Mouse (Mus musculus) ES-CJ7 (cell line): ENCODE measurements around the gene Gnas.
"Not testable (repeated sequence)": the region's sequence is repeated elsewhere in the genome, so short reads cannot be mapped to it uniquely, and the experiment has no call there.

Experiments used
- DNase-seq: peaks from one replicate; pipeline ENCODE4 v3.0.0; 2011; ENCODE audit warnings: low read depth, low spot score

Gene Gnas

DNA sequence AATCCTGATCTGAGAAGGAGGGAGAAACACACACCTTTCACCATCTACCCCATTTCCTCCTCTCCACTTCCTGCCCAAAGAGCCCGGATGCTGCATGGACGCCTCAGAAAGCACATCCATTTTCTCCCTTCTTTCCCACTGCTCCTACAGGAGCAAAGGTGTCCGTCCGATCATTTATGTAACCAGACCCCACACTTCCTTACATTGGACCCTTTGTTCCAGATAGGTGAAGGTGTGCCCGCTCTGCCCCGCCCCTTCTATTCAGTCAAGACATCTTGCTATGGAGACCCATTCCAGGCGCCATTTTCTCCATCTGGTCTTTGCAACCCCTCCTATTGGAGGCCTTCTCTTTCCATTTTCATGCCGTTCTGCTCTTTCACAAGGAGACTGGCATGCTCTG is 10.3 kb downstream of the Gnas start:
- peak; percentile 82 for DNase-seq

DNA sequence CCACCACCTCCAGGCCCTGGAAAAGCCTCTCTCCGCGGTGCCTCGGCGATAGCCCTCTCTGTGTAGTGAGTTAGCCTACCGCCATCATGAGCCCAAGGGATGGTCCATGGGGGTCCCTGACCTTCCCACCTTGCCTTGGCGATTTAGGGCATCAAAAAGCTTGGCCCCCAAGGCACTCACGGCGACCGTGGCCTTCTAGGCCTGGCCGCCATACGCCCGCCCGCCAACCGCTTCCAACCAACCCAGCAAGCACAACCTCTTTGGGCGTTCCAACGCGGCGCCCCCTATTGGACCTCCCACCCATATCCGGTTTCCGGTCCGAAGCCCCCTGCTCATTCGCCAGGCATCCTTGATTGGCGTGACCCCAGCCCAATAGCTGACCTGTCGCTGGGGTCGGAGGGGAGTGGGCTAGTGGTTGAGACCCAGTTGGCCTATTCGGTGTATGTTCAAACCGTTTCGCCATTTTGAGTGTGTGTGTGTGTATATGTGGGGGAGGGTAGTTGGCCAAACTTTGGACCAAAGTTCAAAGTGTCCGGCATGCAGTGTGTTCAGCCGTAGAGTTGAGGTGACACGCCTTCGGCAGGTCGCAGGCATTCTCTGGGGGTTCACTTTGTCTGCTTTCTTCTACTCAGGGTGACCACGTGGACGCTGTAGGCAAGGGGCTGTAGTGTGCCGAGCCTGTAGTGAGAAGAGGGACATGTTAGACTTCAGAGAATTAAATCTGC is 11.2 kb downstream of the Gnas start:
- peak; percentile 97 for DNase-seq

DNA sequence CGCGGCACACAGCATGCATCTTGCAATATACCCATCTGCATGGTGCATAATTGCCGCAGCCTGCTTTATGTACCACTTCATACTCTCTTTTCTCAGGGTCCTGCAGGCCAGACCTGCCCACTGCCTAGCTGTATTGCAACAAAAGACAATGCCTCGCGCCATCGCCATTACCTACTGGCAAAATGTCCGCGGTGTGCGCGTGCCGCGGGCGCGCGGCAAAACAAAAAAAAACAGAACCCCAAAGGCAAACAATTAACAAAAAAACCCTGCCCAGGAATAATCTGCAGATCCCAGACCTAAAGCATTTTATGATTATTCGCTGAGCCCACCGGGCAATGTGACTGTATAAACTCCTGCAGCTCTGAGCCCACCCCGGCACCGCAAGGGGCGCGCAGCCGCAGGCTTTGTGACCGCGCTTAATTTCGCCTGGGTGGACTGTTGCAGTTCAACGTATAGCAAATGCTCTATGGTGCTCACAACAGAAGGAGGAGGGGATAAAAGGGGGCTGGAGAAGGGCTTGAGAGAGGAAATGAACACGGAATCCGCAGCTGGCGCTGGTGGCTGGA is 11.9 kb downstream of the Gnas start:
- no peak for DNase-seq

DNA sequence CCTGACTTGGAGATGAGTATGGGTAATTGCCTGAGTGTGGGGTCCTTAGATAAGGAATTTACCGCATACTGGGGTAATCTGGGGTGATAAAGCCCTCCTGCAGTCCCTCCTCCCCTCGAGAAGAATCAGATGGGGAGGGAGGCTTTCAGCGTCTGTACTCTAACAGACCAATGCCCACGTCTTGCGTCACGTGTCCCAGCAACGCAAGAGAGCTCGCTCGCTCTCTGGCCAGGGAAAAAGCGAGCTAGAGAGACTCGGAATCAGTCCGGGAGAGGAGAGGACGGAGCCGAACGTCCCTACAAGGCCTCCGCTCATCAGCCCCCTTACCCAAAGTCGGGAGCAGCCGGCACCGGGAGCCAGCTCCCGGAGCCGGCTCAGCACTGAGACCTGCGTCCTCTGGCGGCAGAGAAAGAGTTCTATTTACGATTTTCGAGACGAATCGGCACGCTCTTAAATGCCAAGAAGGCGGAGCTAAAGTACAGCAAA is 13.0 kb downstream of the Gnas start:
- no peak for DNase-seq

DNA sequence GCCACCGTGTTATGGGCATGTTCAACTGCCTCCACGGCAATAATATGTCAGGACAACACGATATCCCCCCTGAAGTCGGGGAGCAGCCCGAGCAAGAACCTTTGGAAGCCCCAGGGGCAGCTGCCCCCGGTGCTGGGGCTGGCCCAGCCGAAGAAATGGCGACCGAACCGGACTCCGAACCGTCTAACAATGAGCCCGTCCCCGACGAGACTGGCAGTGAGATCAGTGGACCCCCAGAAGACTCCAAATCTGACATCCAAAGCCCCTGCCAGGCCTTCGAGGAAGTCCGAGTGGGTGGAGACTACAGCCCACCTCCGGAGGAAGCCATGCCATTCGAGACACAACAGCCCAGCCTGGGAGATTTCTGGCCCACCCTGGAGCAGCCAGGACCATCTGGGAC is 13.7 kb downstream of the Gnas start:
- no peak for DNase-seq

DNA sequence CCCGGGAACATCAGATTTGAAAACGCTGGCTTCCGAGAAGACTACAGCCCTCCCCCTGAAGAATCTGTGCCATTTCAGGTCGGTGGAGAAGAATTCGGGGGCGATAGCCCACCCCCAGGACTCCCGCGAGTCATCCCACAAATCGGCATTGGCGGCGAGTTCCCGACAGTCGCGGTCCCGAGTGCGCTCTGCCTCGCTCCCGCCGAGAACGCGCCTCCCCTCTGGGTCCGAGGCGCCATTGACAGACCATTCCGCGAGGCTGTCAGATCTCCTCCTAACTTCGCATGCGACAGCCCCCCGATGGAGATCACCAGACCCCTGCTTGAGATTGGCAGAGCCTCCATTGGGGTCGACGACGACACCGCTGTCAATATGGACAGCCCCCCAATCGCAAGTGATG is 14.4 kb downstream of the Gnas start:
- no peak for DNase-seq

DNA sequence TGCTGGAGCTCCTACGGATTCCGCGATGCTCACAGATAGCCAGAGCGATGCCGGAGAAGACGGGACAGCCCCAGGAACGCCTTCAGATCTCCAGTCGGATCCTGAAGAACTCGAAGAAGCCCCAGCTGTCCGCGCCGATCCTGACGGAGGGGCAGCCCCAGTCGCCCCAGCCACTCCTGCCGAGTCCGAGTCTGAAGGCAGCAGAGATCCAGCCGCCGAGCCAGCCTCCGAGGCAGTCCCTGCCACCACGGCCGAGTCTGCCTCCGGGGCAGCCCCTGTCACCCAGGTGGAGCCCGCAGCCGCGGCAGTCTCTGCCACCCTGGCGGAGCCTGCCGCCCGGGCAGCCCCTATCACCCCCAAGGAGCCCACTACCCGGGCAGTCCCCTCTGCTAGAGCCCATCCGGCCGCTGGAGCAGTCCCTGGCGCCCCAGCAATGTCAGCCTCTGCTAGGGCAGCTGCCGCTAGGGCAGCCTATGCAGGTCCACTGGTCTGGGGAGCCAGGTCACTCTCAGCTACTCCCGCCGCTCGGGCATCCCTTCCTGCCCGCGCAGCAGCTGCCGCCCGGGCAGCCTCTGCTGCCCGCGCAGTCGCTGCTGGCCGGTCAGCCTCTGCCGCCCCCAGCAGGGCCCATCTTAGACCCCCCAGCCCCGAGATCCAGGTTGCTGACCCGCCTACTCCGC is 15.1 kb downstream of the Gnas start:
- DNase-seq = no peak

DNA sequence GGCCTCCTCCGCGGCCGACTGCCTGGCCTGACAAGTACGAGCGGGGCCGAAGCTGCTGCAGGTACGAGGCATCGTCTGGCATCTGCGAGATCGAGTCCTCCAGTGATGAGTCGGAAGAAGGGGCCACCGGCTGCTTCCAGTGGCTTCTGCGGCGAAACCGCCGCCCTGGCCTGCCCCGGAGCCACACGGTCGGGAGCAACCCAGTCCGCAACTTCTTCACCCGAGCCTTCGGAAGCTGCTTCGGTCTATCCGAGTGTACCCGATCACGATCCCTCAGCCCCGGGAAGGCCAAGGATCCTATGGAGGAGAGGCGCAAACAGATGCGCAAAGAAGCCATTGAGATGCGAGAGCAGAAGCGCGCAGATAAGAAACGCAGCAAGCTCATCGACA is 15.6 kb downstream of the Gnas start:
- no peak for DNase-seq

DNA sequence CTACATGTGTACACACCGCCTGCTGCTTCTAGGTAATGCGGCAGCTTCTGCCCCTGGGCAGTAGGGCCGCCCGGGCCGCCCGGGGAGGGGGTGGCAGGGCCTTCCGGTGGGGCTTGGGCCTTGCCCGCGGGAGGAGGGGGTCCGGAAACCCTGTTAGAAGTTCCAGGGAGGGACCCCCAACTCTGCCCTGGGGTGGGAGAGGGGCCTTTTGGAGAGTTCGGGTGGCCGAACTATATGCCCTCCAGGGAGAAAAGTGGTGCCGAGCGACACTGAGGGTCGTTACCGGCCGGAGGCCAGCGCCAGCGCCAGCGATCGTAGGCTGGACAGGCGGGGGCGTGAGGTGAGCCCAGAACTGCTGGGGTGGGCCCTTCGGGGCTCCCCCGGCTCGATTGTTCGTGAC is 16.1 kb downstream of the Gnas start:
- DNase-seq = no peak

DNA sequence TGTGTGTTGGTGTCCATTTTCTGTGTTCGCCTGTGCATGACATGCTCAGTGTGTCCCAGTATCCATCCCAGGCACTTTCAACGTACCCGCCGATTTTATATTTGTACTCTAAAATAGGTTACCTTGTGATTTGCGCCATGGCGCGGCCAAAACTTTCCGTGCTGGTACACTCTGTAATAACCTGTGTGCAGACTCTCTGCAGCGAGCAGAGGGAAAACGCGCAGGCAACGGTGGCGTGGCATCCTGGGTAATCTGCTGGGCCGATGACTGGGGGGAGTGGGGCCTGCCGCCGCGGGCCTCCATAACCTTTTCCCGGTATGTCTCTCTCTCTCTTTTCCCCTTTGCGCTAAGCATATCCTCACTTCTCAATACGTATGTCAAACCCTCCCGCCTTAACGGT is 16.5 kb downstream of the Gnas start:
- no peak for DNase-seq

DNA sequence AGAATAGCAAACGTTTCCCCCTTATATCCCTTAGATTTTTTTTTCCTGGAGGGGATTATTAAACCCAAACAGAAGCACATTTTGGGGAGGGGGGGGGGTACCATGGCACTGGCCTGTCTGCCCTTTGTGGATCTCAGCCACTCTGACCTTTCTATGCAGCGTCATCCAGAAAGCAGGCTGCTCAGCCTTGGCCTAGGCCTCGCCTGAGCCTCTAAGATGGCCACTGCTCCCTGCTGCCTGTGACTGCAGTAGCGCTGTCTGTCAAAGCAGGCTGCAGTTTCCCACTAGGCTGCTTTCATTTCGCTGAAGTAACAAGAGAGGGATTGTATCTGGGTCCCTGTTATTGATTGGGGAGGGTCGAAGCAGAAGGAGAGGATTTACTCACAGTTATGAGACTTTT is 18.4 kb downstream of the Gnas start:
- no peak for DNase-seq

DNA sequence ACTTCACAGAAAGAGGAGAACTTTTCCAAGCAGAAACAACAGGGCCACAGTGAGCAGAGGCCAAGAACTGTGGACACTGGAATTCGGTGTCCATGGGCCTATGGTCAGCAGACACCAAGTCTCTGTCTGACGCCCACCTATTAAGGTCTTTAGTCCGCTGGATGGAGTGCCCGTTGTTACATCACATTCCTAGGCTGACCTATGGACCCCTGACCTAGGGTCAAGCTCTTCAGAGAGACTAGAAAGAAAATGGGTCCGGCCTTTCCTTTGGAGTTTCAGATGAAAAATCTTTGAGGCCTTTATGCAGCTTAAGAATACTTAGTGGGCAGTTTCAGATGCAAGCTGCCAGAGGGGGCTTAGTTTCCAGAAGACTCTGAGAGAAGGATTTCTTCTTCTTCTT is 21.5 kb downstream of the Gnas start:
- no peak for DNase-seq

DNA sequence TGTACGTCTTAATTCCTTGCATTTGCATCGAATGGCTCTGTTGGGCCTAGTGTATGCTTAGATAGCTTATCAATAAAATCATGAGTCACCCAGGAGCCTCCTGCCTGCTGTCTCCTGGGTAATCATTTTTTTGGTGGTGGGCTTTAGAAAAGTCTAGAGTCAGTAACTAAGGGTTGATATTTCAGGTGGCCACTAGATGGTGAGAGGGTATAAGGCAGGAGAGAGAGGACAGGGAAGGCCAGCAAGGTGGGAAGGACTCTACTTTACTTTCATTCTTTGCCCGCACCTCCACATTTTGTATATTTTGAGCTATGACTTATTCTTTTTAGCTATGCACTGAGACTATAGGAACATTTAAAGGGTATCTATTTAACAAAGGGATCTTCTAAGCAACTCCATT is 23.8 kb downstream of the Gnas start:
- DNase-seq = no peak

DNA sequence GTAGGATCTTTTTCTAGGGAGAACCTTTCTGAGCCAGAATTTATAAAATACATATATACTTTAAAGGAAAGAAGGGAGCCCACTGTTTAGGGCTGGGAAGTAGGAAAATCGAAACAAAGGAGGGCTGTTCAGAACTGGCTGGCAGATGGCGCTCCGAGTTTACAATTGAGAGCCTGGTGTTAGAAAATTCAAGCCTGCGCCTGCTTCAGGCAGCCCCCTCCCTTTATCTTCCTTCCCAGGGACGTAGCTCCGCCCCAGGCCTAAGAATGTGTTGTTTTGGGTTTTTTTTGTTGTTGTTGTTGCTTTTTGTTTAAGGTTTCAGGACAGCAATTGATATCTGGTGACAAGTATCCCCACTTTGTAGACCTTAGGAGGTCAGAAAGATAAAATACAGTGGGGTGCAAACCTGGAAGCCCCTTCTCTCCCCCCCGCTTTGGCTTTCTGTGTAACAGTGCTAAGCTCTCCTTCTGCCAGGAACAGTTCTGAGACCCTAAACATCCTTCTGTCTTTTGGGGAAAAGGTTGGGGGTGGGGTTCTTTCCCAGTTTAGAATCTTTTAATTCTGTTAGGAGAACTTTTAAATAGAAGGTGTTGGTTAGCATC is 26.9 kb downstream of the Gnas start:
- peak; percentile 69 for DNase-seq

DNA sequence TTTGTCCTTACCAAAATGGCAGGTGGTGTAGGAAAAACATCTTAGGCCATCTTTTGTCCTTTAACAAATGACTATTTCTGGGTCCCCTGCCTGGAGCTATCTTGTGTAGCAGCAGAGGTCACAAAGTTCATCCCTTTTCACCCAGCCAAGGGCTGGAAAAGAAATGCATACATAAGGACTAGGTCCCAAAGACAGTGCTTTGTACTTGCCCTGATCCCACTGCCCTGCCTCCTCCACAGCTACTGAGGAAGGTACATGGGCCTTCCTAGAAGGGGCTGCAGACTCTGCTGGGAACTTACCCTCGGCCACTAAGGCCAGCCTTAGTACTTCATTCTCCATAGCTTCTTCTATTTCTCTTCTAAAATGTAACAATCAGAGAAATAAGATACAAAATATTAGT is 27.5 kb downstream of the Gnas start:
- no peak for DNase-seq

DNA sequence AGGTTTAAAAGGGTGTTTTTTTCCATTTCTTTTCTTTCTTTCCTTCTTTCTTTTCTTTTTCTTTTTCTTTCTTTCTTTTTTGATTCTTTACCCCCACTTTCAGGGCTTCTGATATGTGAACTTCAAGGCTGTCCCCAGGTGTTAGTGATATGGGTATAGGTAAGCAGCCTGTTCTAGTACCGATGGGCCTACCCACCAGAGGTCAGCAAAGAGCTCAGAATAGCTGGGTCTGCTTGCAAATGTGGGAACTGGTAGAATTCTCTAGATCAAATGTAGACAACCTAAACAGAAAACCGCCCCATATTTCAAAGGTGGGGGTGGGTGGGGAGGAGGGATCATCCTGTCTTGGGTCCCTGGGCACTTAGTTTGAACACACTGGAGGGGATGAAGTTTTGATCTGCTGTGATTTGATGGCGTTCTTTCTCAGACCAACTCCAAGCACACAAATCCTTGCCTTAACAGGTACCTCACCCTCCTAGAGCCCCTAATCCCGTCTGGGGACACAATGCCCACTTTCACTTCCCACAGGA is 28.1 kb downstream of the Gnas start:
- peak; percentile 77 for DNase-seq

DNA sequence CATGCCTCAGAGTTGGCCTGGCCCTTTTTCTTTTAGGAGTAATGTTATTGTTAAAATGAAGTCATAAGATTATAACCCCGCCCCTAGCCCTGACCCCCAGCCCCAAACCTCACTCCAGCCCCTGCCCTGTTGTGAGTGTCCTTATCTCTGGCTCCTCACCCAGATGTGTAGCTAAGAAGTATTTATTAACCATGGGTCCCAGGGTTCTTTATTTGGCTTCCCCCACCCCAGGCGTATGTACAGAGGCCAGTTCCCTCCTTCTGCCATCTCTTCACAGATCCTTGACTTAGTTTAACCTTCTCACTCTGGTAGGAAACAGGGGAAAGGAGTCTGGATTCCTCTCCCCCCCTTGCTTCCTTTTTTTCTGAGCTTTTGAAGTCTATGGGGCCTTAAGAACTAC is 28.5 kb downstream of the Gnas start:
- DNase-seq = no peak

DNA sequence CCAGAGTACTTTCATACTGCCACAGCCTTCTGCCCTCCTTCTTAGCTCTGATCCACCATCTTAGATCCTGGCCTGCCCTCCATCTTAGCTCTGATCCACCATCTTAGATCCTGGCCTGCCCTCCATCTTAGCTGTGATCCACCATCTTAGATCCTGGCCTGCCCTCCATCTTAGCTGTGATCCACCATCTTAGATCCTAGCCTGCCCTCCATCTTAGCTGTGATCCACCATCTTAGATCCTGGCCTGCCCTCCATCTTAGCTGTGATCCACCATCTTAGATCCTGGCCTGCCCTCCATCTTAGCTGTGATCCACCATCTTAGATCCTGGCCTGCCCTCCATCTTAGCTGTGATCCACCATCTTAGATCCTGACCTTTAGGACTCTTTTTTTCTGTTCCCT is 31.3 kb downstream of the Gnas start:
- not testable (repeated sequence) for DNase-seq

DNA sequence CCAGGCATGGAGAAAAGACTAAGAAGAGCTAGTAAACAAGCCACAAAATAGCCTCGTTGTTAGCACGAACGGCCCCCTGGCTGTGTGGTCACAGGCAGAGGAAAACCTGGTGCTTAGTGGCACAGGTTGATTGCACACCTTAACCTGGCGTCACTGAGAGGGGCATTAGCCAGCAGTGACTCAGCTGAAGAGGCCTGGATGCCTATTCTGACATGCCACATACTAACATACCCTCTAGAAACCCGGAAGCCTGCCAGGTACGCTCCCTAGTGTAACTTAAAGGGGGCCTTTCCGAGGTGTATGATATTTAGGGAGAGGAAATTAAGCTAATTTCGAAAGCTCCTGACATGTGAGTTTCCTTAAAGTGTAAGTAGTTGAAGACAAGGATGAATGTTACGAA is 32.5 kb downstream of the Gnas start:
- DNase-seq = no peak

DNA sequence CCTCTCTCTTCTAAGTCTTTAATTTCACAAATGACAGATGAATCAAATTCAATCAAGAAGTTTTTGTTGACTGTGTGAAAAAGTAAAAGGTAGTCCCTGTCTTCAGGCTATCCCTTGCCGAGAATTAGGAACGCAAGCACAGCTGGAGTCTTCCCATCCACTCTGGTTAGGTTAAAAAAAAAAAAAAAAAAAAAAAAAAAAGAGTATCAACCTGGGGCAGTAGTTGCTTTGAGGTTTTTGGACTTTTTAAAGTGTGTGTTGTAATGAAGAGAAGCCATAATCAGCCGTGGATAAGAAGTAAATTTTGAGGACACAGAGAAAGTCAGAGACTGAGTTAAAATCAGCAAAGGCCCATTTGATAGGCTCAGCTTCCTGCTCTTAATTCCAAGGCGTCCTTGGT is 41.9 kb downstream of the Gnas start:
- DNase-seq = no peak

DNA sequence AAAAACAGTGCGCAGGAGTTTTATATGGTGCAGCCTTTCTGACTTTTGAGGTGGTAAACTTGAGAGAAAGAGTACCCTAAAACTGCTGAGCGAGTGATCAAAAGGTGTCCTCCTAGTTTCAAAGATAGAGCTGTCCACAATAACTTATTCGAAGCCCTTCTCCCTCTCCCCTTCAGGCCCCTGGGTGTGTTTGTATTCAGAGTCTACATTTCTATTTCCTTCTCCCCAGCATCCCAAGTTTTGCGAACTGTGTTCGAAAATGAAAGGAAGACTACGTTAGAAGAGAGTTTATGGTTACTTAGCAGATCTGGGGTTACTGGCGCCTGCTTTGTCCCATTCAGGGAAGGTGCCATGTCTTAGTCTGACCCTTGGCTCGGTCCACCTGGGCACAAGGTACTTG is 42.4 kb downstream of the Gnas start:
- DNase-seq = no peak

DNA sequence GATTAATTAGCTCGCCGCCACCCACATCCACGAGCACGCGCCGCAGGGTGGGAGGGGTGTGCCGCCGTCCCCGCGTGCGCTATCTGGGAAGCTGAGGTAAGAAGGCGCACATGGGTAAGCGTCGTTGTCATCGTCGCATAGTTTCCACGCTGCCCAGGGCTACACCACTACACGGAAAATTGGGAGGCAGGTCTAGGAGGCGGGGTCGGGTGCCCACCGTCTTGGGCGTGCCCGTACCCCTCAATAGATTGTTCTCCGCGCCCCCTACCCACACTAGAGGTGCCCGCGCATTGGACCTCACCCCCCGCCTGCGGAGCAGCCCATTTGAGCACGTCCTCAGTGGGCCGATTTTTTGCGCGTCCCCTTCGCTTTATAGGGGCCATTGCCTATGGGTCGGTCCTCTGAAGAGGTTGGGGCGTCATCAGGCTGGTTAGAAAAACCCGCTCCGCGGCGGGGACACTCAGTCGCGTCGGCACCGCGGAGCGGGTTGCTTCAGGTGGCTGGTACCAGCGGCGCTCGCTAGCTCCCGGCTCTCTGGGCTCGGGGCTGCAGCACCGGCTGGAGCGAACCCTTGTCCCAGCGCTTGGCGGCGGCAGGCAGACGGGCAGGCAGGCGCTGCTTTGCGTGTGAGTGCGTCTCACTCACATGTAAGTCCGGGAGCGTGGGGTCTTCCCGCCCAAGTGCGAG is 43.3 kb downstream of the Gnas start:
- DNase-seq = peak; percentile 90
